Mouse (Mus musculus) intestine, postnatal 0 days (tissue): ENCODE results near the gene Cst8. TPM values are rescaled to one million over a fixed set of nuclear protein-coding genes. Genes with fewer than 3 reads are reported as not detected.

ENCODE experiments used
- ATAC-seq: fragments of 200-750 bp; cut with Nextera tagmentation; 2 replicates; pipeline ENCODE4 v1.8.0; 2017; ENCODE audit warnings: mild to moderate bottlenecking, moderate TSS enrichment, moderate library complexity
- H3K27ac ChIP-seq: fragments of 300-500 bp; sonication (generic); 2 replicates; pipeline ENCODE4 v1.5.1; 2014; ENCODE audit warnings: mild to moderate bottlenecking, low read depth, low read length, moderate library complexity
- H3K27me3 ChIP-seq: fragments of 300-500 bp; sonication (generic); replicated peaks from 2 replicates; pipeline ENCODE4 v1.6.1; 2014; ENCODE audit warnings: low read length, mixed read lengths; ENCODE audit not compliant: control insufficient read depth, insufficient read depth
- H3K36me3 ChIP-seq: fragments of 300-500 bp; sonication (generic); 2 replicates; pipeline ENCODE4 v1.6.1; 2014; ENCODE audit warnings: mild to moderate bottlenecking, moderate library complexity; ENCODE audit not compliant: control insufficient read depth, insufficient read depth
- H3K4me1 ChIP-seq: fragments of 300-500 bp; sonication (generic); replicated peaks from 2 replicates; pipeline ENCODE4 v1.6.1; 2014; ENCODE audit warnings: antibody characterized with exemption, low read length, mixed read lengths; ENCODE audit not compliant: control insufficient read depth, insufficient read depth
- H3K4me2 ChIP-seq: fragments of 300-500 bp; sonication (generic); replicated peaks from 2 replicates; pipeline ENCODE4 v1.6.1; 2014; ENCODE audit warnings: low read depth, mild to moderate bottlenecking, moderate library complexity
- H3K4me3 ChIP-seq: fragments of 300-500 bp; sonication (generic); 2 replicates; pipeline ENCODE4 v1.5.1; 2014; ENCODE audit warnings: low read depth, low read length
- H3K9ac ChIP-seq: fragments of 300-500 bp; sonication (generic); 2 replicates; pipeline ENCODE4 v1.6.1; 2014; ENCODE audit warnings: mild to moderate bottlenecking, low read depth, low read length
- H3K9me3 ChIP-seq: fragments of 300-500 bp; sonication (generic); 2 replicates; pipeline ENCODE4 v1.6.1; 2016; ENCODE audit warnings: mixed run types; ENCODE audit not compliant: control insufficient read depth
- CTCF ChIP-seq: sonication (generic); IDR thresholded peaks from 2 replicates; pipeline ENCODE4 v1.5.1; 2016; ENCODE audit warnings: low read depth, mild to moderate bottlenecking, control low read depth, antibody characterized with exemption, moderate library complexity
- WGBS: fragments of 180-500 bp; shearing (Covaris S2); extraction: QIAGEN DNeasy Blood & Tissue Kit; methylation state at CpG from one replicate; pipeline ENCODE4 v1.1.7; 2014; 5-methylcytosine and 5-hydroxymethylcytosine counted together
- polyA plus RNA-seq: library from polyadenylated mRNA; unstranded; fragments of >200 nt; fragmentation: Nextera tagmentation; extraction: Ambion mirVana; gene quantifications from 2 replicates; pipeline ENCODE4 v1.2.1, GENCODE M21; 2015

Gene Cst8
- polyA plus RNA-seq, 1 experiment from 2014 or later: not detected

DNA sequence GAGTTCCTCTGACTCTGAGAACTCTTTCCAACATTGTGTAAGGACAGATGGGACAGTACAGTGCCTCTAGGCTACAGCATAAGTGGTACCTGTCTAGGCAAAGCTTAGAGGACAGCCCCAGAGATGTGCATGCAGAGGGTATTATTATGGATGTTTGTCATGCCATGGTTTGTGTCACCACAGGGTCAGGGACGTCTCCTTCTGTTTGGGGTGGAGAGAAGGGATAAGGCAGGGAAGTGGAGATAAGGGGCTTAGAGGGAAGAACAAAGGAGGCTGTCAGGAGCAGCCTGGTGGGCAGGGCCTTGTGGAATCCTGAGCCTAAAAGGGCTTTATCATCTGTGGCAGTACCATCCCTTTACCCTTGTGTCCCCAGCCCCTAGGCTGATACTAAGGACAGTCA, 16.9 kb upstream of the Cst8 start, which contains the start of gene 8030411F24Rik:
8030411F24Rik (plus strand) TSS at position 301 of the 400 bp plus-strand sequence.
- no peak for ATAC-seq
- no peak within 1 kb of the TSS for H3K4me2 ChIP-seq
- WGBS: 13% methylated on average over 1 of the region's 1 CpGs

GRCm38 (mm10) chr2:148789142-148789541, 9.4 kb upstream of the Cst8 start, which contains the start of gene Cst12:
Gene Cst12, plus strand, starts transcription at chr2:148789361.
- no peak for TF ChIP-seq CTCF
- no peaks in the 10 kb centered on the region for H3K4me1 ChIP-seq
- no peaks in the 10 kb centered on the region for H3K9me3 ChIP-seq
- H3K4me2 ChIP-seq: no peak within 1 kb of the TSS
- no peak for ATAC-seq
- H3K27me3 ChIP-seq: no peaks in the 10 kb centered on the region
- H3K9ac ChIP-seq: no peak within 1 kb of the TSS
- 90% methylated on average over 6 of the region's 6 CpGs for WGBS
- no peak within 1 kb of the TSS for H3K4me3 ChIP-seq
- H3K36me3 ChIP-seq: no peaks in the 10 kb centered on the region
- no peak within 1 kb of the TSS for H3K27ac ChIP-seq

More for the DNA sequence above, 16.9 kb upstream of the Cst8 start, which contains the start of gene 8030411F24Rik:
- H3K9ac ChIP-seq: no peak within 1 kb of the TSS
- H3K36me3 ChIP-seq: no peaks in the 10 kb centered on the region
- H3K4me3 ChIP-seq: no peak within 1 kb of the TSS
- no peaks in the 10 kb centered on the region for H3K27me3 ChIP-seq
- TF ChIP-seq CTCF: no peak
- no peaks in the 10 kb centered on the region for H3K4me1 ChIP-seq
- no peak within 1 kb of the TSS for H3K27ac ChIP-seq
- no peaks in the 10 kb centered on the region for H3K9me3 ChIP-seq

GRCm38 (mm10) chr2:148801491-148801921, 2.9 kb downstream of the Cst8 start:
- Histone ChIP-seq H3K4me1 (no peaks in the 10 kb centered on the region), H3K27ac (no peak overlapping the region), H3K27me3 (no peaks in the 10 kb centered on the region), H3K36me3 (no peaks in the 10 kb centered on the region), H3K9ac (no peak overlapping the region), H3K9me3 (no peaks in the 10 kb centered on the region), H3K4me2 (no peak overlapping the region), H3K4me3 (no peak overlapping the region)
- no peak for TF ChIP-seq CTCF
- 34% methylated on average over 3 of the region's 3 CpGs for WGBS
- ATAC-seq: no peak

DNA sequence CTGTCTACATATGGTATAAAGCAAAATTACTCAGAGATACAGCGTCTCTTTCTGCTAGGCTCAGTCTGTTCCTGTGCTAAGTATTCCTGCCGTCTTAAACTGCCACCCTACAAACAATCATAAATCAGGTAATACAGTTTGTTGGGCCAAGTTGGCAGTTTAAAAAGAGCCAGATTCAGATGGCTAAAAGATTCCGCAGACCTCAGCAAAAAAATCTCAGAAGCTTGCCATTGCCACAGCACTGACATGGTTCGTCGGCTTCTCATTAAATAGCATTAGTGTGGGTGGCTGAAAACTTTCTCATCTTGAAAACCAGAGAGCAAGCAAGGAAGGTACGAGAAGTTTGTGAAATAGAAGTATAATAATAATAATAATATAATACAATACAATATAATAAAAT, 8.1 kb downstream of the Cst8 start:
- WGBS: 52% methylated on average over 6 of the region's 6 CpGs
- Histone ChIP-seq H3K9me3 (no peaks in the 10 kb centered on the region), H3K4me1 (no peaks in the 10 kb centered on the region), H3K4me2 (no peak overlapping the region), H3K36me3 (no peaks in the 10 kb centered on the region), H3K27me3 (no peaks in the 10 kb centered on the region), H3K9ac (no peak overlapping the region), H3K27ac (no peak overlapping the region), H3K4me3 (no peak overlapping the region)
- ATAC-seq: no peak
- TF ChIP-seq CTCF: no peak

DNA sequence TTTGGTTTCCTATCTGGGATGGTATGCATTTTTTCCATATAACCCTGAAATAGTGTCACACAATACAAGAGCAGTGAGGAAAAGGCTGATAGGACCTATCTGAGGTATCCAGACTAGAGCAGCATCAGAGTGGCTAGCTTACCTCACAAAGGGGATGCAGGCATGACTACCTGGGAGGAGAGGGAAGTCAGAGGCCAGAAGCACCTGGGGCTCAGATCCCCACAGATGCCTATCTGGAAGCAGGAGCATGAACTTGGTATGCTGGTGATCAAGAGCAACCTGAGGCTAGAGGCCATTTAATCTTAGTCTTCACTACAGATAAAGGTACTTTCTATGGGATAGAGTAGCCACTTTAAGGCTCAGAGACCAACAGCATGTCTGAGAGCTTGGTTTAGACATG, 21.3 kb downstream of the Cst8 start, which contains the start of gene Cst13:
Cst13 (plus strand) TSS at position 173 of the 400 bp plus-strand sequence.
- H3K4me2 ChIP-seq: no peak within 1 kb of the TSS
- no peaks in the 10 kb centered on the region for H3K36me3 ChIP-seq
- peaks cover 3% of the 10 kb centered on the region; the same call in 1 of the 2 replicates for H3K27me3 ChIP-seq
- no peaks in the 10 kb centered on the region for H3K9me3 ChIP-seq
- no peak within 1 kb of the TSS for H3K27ac ChIP-seq
- ATAC-seq: no peak
- H3K4me1 ChIP-seq: no peaks in the 10 kb centered on the region
- no peak within 1 kb of the TSS for H3K4me3 ChIP-seq
- TF ChIP-seq CTCF: no peak
- H3K9ac ChIP-seq: no peak within 1 kb of the TSS

- no peaks in the 10 kb centered on the region for H3K36me3 ChIP-seq
- H3K4me1 ChIP-seq: no peaks in the 10 kb centered on the region
- H3K9me3 ChIP-seq: no peaks in the 10 kb centered on the region
- 29% methylated on average over 1 of the region's 1 CpGs for WGBS
- no peak overlapping the region for H3K4me2 ChIP-seq
- no peak for TF ChIP-seq CTCF
- H3K9ac ChIP-seq: no peak overlapping the region
- H3K4me3 ChIP-seq: no peak overlapping the region
- H3K27me3 ChIP-seq: peaks cover 8% of the 10 kb centered on the region; the same call in 1 of the 2 replicates
- no peak for ATAC-seq
- no peak overlapping the region for H3K27ac ChIP-seq
Observed at GRCm38 (mm10) chr2:148825986-148826385, 27.4 kb downstream of the Cst8 start.

DNA sequence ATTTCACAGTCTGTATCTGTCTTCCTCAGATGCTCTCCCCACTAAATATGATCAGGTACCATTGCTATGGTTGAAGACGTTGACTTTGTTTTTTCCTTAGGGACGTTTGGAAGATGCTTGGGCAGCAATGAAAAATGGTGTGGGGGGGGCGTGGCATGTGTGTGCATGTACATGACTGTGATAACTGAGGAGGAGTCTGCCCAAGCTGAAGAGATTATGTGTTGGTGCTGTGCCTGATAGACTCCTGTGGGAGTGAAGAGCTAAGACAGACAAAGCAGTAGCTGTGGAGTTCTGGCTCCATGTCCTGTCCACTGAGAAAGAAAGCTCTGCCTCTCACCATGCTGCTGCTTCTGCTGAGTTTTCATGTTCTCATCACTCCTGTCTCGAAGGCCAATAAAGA, 36.3 kb downstream of the Cst8 start, which contains the start of gene Cst9:
Cst9 (plus strand) TSS at position 236 of the 400 bp plus-strand sequence.
- TF ChIP-seq CTCF: no peak
- ATAC-seq: no peak
- WGBS: 43% methylated on average over 4 of the region's 4 CpGs

More for the DNA sequence above, 36.3 kb downstream of the Cst8 start, which contains the start of gene Cst9:
- Histone ChIP-seq H3K4me3 (no peak within 1 kb of the TSS), H3K4me2 (no peak within 1 kb of the TSS), H3K27me3 (peaks cover 26% of the 10 kb centered on the region), H3K9ac (no peak within 1 kb of the TSS), H3K27ac (no peak within 1 kb of the TSS), H3K4me1 (no peaks in the 10 kb centered on the region), H3K36me3 (no peaks in the 10 kb centered on the region), H3K9me3 (no peaks in the 10 kb centered on the region)
